Mouse (Mus musculus) brain, embryonic 14.5 days (tissue): ENCODE results near the gene Smu1. TPM values are rescaled to one million over a fixed set of nuclear protein-coding genes. Genes with fewer than 3 reads are reported as not detected.

Experiments used
- DNase-seq: peaks from one replicate; pipeline ENCODE4 v3.0.0-alpha.2; 2011; ENCODE audit warnings: low read depth
- CTCF ChIP-seq: fragments of 200-500 bp; IDR thresholded peaks from 2 replicates; pipeline ENCODE4 v1.5.1; 2012; ENCODE audit warnings: inconsistent platforms, mild to moderate bottlenecking, moderate library complexity, borderline replicate concordance; ENCODE audit not compliant: insufficient read depth, insufficient read length; ENCODE audit errors: extremely low read depth
- POLR2A ChIP-seq: fragments of 200-500 bp; IDR thresholded peaks from 2 replicates; pipeline ENCODE4 v1.6.1; 2012; ENCODE audit warnings: mild to moderate bottlenecking, inconsistent platforms, borderline replicate concordance; ENCODE audit not compliant: poor library complexity, insufficient read depth, insufficient read length, severe bottlenecking; ENCODE audit errors: extremely low read depth
- polyA plus RNA-seq: library from polyadenylated mRNA; depleted of rRNA; stranded (reverse); fragments of >200 nt; gene quantifications from 2 replicates; pipeline ENCODE4 v1.2.3, GENCODE M21; 2012

The Smu1 gene
- polyA plus RNA-seq, 1 experiment: 67.7 TPM

DNA sequence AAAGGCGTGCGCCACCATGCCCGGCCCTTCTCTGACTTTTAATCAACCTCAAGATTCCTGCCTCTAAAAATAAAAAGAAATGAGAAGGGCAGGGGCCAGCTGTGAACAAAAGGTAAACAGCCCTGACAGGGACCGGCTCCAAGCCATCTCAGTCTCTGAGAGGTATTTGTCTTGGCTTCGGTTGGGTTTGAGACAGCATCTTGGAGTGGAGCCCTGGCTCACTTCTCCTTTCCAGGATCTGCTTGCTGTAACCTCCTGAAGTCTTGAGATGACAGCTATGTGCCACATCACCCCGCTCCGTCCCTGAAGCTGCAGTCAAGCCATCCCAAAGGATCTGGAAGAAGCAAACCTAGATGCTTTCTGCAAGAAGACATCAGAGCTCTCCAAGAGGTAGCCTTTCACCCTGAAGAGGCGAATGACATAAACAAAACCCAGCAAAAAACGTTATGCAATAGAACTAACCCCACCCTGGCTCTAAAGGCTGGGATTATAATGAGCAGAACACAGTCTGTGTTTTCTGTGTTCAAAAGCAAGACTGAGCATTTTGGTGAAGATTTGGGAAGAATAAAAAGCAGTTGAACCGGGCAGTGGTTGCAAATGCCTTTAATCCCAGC lies 26.9 kb upstream of the Smu1 start:
- TF ChIP-seq POLR2A (no peak), CTCF (no peak)

DNA sequence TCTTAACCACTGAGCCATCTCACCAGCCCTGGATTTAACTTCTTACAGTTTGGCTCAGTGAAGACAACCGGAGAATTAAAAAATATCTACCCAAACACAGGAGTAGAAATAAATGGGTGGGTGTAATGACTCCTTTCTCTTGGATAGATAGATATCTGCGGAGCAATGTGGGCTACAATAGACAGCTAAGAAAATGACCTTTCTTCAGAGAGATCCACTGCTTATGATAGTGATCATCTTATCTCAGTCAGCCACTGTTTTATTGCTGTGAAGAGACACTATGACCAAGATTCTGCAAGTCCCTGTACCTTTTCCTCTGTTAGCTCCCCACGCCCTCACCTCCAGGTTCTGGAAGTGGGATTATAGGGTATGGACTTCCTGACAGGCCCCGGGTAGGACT lies 25.3 kb upstream of the Smu1 start:
- TF ChIP-seq CTCF: no peak
- no peak for TF ChIP-seq POLR2A
- DNase-seq: no peak

More for the DNA sequence above, 26.9 kb upstream of the Smu1 start:
- peak; percentile 12 for DNase-seq

DNA sequence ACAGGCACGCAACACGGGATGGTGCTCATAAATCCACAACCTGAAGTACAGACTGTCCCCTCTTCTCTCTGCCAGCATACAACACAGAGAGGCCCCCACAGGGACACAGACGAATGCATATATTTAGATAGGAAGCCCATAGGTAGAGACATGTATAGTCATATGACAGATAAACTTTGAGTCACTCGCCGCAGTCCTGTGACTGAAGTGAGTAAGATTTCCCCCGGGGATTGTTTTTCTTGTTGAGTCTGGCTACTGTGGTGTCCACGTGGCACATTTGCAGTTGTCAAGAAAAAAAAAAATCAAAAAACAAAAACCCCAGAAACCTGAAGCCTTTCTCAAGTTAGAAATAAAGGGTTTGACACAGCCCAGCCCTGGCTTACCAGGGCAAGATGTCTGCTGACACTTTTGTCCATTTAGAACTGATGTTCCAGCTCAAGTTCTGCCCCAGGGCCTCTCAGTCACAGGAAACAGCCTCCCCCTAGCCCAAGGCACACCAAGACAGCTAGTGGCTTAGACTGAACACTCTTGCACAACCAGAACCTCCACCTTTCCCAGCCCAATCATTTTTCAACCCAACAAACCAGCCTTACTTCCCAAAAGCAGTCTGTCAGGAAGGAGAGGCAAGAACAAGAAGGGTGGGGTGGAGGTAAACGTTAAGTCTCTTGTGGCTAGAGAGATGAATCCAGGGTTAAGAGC lies 24.2 kb upstream of the Smu1 start:
- TF ChIP-seq CTCF (no peak), POLR2A (no peak)

DNA sequence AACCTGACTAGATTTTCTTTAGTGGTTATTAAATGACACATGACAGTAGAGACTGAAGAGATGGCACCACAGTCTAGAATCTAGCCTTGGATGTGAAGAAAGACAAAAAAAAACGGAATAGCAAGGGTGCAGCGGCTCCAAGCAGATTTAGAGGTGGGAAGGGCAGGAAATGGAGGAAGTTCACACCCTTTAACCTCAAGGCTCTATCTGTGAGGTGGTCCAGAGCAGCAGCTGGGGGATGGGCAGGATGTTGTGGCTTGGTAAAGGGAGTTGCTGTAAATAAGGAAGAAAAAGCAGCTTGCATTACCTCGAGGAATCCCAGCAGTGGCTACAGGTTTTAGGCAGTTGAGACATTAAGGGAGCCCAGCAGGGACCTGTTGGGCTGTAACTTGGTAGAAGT lies 23.4 kb upstream of the Smu1 start:
- no peak for DNase-seq
- TF ChIP-seq CTCF: no peak

More for the DNA sequence above, 24.2 kb upstream of the Smu1 start:
- DNase-seq: no peak

DNA sequence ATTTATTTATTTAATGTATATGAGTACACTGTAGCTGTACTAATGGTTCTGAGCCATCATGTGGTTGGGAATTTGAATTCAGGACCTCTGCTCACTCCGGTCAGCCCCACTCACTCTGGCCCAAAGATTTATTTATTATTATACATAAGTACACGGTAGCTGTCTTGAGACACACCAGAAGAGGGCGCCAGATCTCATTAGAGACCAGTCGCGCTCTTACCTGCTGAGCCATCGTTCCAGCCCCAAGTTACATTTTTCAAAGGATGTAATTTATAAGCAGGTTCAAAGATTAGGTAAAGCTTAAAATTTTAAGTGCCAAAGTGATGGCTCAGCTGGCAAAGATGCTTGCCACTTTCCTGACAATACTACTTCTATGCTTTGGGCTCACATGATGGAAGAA lies 20.9 kb upstream of the Smu1 start:
- TF ChIP-seq POLR2A: no peak
- peak; percentile 5; the same call in 1 of the 2 replicates for TF ChIP-seq CTCF
- DNase-seq: peak; percentile 16

DNA sequence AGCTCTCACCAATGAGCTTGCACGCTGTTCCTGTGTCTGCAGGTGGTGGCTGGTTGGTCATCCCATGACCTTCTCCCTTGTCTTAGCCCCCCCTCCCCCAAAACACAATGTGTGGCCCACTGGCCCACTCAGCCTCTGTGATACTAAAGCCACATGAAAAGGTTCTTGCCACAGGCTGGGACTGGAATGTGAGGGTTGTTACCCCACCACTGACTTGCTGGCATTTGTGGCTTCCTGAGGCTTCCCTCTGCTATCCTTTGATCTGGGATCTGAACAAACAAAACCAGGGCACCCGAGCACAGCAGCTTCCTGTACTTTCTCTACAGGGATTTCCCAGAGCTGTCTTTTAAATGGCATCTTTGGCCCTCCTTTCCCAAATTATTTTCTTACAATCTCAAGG lies 19.4 kb upstream of the Smu1 start:
- DNase-seq: no peak
- TF ChIP-seq CTCF (no peak), POLR2A (no peak)

DNA sequence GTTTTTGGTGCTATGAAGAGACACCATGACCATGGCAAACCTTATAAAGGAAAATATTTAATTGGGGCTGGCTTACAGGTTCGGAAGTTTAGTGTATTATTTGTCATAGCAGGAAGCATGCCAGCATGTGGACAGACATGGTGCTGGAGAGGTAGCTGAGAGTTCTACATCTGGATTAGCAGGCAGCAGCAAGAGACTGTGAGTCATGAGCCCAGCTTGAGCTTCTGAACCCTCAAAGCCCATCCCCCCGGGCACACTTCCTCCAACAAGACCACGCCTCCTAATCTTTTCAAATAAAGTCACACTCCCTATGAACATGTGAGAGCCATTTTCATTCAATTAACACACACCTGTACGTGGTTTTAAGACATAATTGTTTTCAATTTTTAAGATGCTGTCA lies 18.7 kb upstream of the Smu1 start:
- TF ChIP-seq POLR2A (no peak), CTCF (no peak)
- no peak for DNase-seq

DNA sequence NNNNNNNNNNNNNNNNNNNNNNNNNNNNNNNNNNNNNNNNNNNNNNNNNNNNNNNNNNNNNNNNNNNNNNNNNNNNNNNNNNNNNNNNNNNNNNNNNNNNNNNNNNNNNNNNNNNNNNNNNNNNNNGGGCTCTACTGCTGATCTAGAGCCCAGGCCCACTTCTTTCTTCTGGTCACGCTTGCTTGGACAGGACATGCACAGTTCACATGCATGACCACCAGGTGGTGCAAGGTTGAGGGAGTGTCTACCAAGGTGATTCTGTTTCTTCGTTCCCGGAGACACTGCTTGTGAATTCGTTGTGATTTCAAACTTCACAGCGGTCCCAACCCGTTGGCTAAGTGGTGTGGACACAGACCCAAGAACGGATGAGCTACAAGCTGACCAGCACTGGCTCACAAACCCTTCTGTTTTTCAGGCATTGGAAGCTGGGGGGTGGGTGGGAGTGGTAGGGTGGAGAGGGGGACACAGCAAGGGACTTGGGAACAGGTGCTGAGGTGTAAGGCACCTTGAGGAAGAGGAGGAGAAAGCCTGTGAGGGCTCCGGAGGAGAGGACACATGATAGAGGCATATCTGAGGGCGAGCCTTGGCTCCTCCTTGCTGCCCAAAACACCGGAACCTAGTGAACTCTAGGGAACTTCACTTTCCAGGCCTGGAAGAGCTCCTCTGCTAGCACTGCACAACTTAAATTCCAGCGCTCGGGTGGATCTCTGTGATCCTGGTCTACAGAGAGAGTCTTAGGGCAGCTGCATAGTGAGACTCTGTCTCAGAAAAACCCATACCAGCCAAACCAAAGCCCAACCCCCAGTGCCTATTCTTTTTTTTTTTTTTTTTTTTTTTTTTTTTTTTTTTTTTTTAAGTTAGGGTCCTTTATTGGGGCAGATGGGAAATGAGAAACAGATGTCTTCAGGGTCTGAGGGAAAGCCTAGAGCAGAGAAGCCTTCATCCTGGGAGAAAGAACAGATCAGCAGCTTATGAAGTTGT lies 16.8 kb upstream of the Smu1 start:
- peak; percentile 80 for DNase-seq
- TF ChIP-seq CTCF (peak; percentile 87), POLR2A (no peak)

DNA sequence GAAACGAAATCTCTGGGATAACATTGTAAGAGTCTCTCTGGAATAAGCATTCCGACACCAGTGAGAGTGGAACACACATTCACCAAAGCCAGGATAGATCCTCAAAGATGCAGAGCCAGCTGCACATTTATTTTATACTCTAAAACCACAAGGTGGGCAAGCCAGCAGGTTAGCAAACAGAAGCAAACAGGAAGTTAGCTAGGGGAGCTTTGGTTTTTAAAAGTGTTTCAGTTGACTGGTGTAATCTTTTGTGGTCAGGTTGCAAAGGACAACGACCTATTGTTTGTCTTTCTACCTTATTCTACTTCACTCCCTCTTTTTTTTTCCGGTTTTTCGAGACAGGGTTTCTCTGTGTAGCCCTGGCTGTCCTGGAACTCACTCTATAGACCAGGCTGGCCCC lies 2.2 kb upstream of the Smu1 start:
- no peak for DNase-seq
- no peak for TF ChIP-seq POLR2A
- no peak for TF ChIP-seq CTCF

DNA sequence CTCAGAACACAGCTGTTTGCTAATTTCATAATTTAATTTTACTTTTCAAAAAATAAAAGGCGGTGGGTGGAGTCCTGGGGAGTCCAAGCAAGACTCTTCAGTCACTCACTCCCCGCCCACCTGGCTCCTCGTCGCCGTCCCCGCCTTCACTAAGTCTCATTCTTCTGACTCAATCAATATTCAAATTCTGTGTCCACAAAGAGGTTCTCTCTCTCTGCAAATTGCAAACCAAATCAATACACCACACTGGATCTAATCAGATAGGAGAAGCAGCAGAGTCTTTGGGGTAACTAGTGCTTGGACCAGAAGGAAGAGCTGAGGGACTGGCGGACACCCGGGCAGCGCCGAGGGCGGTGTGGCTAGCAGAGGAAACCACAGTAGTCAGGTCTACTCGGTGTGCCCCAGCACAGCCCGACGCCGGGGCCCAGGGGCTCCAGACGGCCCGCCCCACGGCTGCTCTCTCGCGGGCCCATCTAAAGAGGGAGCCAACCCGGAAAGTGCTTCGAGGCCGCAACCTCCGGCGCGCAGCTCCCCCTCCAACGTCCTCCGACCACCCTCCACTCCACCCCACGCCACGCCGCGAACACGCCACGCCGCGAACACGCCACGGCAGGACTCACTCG lies 455 bp downstream of the Smu1 start:
- TF ChIP-seq CTCF: no peak
- no peak for TF ChIP-seq POLR2A
- DNase-seq: no peak

DNA sequence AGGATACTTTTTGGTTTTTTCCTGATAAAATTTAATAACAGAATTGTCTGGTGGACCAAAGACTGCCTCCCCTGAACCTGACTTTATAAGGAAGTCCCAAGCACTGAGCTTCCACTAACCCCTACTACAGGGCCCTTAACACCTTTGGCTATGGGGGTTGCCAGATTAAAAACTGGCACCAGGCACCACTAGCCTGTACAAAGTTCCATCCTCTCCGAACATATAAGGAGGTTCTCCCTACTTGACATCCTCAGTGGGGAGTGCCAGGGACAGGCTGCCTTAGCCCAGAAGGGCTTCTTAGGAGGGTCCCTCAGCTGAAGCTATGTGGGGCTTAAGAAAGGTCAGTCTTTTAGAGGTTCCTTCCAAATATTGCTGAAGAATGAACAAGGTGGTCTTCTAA lies 22.4 kb downstream of the Smu1 start:
- TF ChIP-seq CTCF (no peak), POLR2A (no peak)
- DNase-seq: no peak

DNA sequence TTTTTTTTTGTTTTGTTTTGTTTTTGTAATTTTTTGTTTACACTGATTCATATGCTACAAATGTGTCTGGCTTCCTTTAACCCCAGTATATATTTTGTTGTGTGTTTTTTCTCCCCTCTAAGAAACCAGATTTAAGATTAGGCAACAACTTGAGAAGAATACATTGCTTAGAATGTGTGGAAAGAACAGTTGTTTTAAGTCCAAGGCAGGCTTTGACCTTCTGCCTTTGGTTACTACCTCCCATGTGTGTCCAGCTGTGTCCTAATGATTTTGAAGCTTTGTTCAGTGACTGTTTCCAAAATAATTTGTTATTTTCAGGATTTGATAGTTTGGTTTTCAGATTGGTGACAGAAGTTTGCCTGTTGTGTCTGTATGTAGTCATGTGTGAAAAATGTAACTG lies 26.5 kb downstream of the Smu1 start:
- TF ChIP-seq POLR2A (no peak), CTCF (no peak)
- no peak for DNase-seq
